Mouse (Mus musculus) fat pad, adult 2 months (tissue): Measurements from ENCODE around the gene Gzmg.
"Not testable (repeated sequence)": the region's sequence is repeated elsewhere in the genome, so short reads cannot be mapped to it uniquely, and the experiment has no call there.

ENCODE experiments used
- DNase-seq: peaks from one replicate; pipeline ENCODE4 v3.0.0-alpha.2; 2011; ENCODE audit warnings: low read depth, low spot score; ENCODE audit errors: extremely low read depth

Gzmg gene

DNA sequence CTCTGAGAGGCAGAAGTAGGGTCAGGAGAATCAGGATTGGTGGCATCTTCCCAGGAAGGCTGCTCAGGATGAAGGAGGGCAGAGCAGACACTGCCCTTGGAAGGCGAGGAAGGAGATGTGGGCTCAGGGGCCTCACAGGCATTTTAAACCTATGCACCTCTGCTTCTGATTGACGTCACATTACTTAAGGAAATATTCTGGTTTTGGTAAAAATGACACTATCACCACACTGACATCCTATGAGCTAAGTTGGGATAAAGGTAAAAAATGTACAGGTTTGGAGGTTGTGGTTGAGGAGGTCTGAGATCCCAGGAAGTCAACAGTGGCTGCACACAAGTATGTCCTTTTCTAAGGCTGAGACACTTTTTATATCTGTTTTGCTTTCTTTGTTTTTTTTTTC lies at the start of gene Gzmg:
TSS of gene Gzmg (minus strand) at position 101 of the 400 bp plus-strand sequence.
- not testable (repeated sequence) for DNase-seq

- no peak for DNase-seq
Measured at GRCm38 (mm10) chr14:56205613-56206012, 46.2 kb upstream of the Gzmg start.

DNA sequence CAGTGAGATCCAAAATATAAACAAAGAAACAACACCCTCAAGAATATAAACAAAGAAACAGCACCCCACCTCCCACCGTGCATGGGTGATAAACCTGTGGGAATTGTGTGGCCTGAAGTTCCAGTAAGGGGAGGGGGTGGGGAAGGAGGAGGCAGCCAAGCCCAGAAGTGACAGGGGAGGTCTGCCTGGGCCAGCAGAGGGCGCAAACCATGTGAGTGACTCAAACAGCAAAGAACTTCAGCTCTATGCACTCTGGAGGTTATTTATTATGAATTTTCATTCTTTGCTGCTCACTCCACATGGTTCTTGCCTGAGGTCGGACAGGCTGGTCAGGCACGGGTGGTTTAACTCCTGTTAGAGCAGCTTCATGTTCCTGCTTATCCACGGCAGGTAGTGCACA lies 45.6 kb upstream of the Gzmg start:
- not testable (repeated sequence) for DNase-seq

- DNase-seq: no peak
Measured at GRCm38 (mm10) chr14:56203975-56204374, 44.6 kb upstream of the Gzmg start.

DNA sequence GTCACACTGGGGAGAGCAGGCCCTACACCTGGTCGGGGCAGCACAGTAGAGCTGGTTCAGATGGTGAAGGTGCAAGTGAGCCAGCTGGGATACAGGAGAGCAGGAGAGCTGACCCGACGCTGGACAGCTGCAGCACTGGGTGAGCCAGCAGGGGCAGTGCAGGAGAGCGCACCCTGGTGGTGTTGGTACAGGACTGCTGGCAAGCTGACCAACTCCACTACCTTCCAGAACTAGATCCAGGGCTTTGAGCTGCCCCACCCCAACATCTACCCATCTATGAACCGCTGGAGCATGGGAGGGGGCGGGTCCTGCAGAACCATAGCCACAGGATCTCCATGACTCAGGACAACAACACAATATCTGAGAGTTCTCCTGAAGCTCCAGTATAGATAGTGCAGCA lies 27.6 kb upstream of the Gzmg start:
- no peak for DNase-seq

GRCm38 (mm10) chr14:56186521-56186920 lies 27.1 kb upstream of the Gzmg start:
- no peak for DNase-seq

DNA sequence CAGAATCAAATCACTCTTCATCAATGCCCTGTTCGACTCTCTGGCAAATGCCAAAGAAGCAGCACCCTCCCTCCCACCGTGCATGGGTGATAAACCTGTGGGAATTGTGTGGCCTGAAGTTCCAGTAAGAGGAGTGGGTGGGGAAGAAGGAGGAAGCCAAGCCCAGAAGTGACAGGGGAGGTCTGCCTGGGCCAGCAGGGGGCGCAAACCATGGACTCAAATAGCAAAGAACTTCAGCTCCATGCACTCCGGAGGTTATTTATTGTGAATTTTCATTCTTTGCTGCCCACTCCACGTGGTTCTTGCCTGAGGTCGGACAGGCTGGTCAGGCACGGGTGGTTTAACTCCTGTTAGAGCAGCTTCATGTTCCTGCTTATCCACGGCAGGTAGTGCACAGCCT lies 18.3 kb upstream of the Gzmg start:
- DNase-seq: not testable (repeated sequence)

- DNase-seq: no peak
Measured at GRCm38 (mm10) chr14:56174499-56174898, 15.1 kb upstream of the Gzmg start, which contains the start of gene Gzmn. Gzmn (minus strand) TSS chr14:56174599.

GRCm38 (mm10) chr14:56173396-56173795 lies 14.0 kb upstream of the Gzmg start:
- no peak for DNase-seq

GRCm38 (mm10) chr14:56172744-56173143 lies 13.4 kb upstream of the Gzmg start:
- DNase-seq: no peak

GRCm38 (mm10) chr14:56168009-56168408 lies 8.6 kb upstream of the Gzmg start:
- no peak for DNase-seq

DNA sequence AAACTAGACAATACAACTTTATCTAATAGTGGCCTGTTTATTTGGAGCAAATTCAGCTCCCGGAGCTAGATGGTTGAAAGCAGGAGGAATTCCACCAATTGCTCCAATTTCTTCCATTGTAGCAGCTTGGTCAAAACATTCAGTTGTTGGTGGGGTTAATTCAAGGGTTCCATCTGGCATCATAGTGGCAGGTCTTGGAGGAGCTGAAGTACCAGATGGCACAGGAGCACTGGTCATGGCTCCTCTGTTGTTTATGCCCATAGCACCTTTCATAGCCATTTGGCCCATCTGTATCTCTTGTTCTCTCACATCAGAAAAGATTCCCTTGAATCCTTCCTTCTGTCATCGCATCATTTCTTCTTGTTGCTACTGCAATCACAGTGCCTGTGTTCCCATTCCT lies 2.7 kb upstream of the Gzmg start:
- no peak for DNase-seq

GRCm38 (mm10) chr14:56155340-56155739 lies 4.0 kb downstream of the Gzmg start:
- no peak for DNase-seq

DNA sequence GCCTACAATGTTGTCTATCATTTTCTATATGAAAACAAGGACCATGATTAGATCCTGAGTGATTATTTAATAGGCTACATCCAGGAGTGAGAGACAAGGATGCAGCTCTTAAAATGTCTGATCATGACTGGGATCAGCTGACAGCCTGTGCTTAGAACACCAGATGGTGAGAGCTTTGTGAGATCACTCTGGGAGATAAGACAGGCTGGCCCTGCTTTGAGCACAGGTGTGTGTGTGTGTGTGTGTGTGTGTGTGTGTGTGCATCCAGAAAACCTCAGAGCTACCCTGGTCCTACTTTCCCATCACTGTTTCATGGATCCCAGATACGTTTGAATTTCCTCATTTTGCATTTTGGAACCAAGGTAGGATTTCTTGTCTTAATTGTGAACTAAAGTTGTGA lies 25.7 kb downstream of the Gzmg start:
- DNase-seq: not testable (repeated sequence)

DNA sequence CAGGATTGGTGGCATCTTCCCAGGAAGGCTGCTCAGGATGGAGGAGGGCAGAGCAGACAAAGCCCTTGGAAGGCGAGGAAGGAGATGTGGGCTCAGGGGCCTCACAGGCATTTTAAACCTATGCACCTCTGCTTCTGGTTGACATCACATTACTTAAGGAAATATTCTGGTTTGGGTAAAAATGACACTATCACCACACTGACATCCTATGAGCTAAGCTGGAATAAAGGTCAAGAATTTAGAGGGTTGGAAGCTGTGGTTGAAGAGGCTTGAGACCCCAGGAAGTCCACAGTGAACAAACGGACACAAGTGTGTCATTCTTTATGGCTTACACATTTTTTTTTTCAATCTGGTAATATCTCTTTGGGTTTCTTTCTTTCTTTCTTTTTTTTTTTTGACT lies 26.9 kb downstream of the Gzmg start, which contains the start of gene Gzmd:
TSS of gene Gzmd (minus strand) at position 101 of the 400 bp plus-strand sequence.
- not testable (repeated sequence) for DNase-seq

GRCm38 (mm10) chr14:56128341-56128740 lies 31.0 kb downstream of the Gzmg start:
- DNase-seq: no peak

DNA sequence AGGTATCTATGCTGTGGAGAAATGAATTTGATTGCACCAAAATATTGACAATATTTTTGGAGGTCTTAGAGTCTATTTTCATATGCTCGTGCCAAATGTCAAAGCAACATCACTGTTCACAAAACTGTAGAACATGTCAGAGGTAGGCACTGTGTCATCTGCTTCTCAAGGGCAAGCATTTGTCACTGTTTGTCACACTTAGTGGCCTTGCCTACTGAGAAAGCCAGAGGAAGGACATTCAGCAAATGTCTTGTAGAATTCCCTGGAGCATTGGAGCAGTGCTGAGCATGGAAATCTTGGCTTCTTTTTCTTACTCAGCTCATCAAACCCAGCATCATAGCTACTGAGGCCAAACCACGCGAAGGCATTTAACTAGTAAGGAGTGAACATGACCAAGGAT lies 35.9 kb downstream of the Gzmg start:
- no peak for DNase-seq

DNA sequence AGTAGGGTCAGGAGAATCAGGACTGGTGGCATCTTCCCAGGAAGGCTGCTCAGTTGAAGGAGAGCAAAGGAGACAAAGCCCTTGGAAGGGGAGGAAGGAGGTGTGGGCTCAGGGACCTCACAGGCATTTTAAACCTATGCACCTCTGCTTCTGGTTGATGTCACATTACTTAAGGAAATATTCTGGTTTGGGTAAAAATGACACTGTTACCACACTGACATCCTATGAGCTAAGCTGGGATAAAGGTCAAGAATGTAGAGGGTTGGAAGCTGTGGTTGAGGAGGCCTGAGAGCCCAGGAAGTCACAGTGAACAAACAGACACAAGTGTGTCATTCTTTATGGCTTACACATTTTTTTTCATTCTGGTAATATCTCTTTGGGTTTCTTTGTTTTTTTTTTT lies 38.9 kb downstream of the Gzmg start, which contains the start of gene Gzme:
TSS of gene Gzme (minus strand) at position 101 of the 400 bp plus-strand sequence.
- DNase-seq: no peak

DNA sequence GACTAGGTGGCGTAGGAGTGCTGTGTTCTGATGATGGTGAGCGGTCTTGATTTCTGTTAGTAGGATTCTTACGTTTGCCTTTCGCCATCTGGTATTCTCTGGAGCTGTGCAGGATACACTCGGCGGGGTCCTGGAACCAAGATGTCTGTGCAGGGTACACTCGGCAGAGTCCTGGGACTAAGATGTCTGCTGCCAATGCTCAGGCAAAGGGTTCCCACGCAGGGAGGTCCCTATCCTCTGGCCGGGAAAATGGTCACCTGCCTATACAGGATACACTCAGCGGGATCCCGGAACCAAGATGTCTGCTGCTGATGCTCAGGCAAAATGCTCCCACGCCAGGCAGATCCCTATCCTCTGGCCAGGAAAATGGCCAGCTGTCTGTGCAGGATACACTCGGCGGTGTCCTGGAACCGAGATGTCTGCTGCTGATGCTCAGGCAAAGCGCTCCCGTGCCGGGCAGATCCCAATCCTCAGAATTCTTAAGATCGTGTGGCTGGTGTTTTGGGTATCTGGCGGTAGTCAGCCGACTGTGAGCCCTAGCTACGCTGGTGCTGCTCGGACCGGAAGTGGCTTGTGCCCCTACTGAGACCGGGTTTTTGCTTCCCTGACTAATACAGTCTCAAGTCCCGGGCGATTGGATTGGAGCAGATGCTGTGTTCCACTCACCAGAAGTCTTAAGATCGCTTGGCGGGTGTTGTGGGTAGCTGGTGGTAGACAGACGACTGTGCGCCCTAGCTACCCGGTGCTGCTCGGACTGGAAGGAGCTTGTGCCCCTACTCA lies 43.7 kb downstream of the Gzmg start:
- DNase-seq: not testable (repeated sequence)
